In genomic region chr5:124860013-124860412, GRCm38 (mm10) we compare ENCODE assay signal across 8 mouse cellular contexts. TPM values are rescaled to one million over a fixed set of nuclear protein-coding genes. Genes with fewer than 3 reads are reported as not detected.
DNase-seq lines count a peak whose midpoint lies in the region; ATAC-seq and TF ChIP-seq lines count a peak whose summit lies in the region.

No protein-coding gene starts in this region.

- H3K27ac ChIP-seq in intestine, postnatal 0 days (ENCODE audit: low read depth, low read length) = no peak overlapping the region
- no peak overlapping the region for H3K27ac ChIP-seq in intestine, embryonic 16.5 days (ENCODE audit: low read length)
- H3K27ac ChIP-seq in midbrain, embryonic 16.5 days (ENCODE audit: low read length) = no peak overlapping the region

- DNase-seq in ES-CJ7 (ENCODE audit: low read depth, low spot score) = peak; percentile 58
- DNase-seq in embryo, embryonic 11 days = peak; percentile 54
- DNase-seq in gastrocnemius, adult 8-10 months (ENCODE audit: low spot score in 2 of 2) = no peak
- no peak for DNase-seq in right cerebral cortex, adult 18-20 months
- no peak for DNase-seq in heart, adult 18-20 months

- no peak overlapping the region for H3K4me3 ChIP-seq in intestine, postnatal 0 days (ENCODE audit: low read depth, low read length)
- no peak overlapping the region for H3K4me3 ChIP-seq in intestine, embryonic 16.5 days (ENCODE audit: low read length)
- H3K4me3 ChIP-seq in midbrain, embryonic 16.5 days (ENCODE audit: low read depth, low read length) = no peak overlapping the region

- H3K27me3 ChIP-seq in intestine, postnatal 0 days (replicated peaks; ENCODE audit: control insufficient read depth, insufficient read depth, low read length) = peaks cover 12% of the 10 kb centered on the region
- peaks cover 13% of the 10 kb centered on the region for H3K27me3 ChIP-seq in intestine, embryonic 16.5 days (replicated peaks; ENCODE audit: control insufficient read depth, insufficient read depth, low read length)
- H3K27me3 ChIP-seq in midbrain, embryonic 16.5 days (ENCODE audit: control insufficient read depth, insufficient read depth, low read depth, low read length) = no peaks in the 10 kb centered on the region

- no peak overlapping the region for H3K4me2 ChIP-seq in intestine, postnatal 0 days (replicated peaks; ENCODE audit: low read depth)
- H3K4me2 ChIP-seq in intestine, embryonic 16.5 days (ENCODE audit: low read depth, low read length) = no peak overlapping the region
- H3K4me2 ChIP-seq in midbrain, embryonic 16.5 days (ENCODE audit: low read length) = peak overlapping the region; percentile 84

- WGBS in intestine, postnatal 0 days = 8% methylated on average over 5 of the region's 5 CpGs
- 5% methylated on average over 5 of the region's 5 CpGs for WGBS in intestine, embryonic 16.5 days
- 17% methylated on average over 5 of the region's 5 CpGs for WGBS in midbrain, embryonic 16.5 days

- no peak overlapping the region for H3K9ac ChIP-seq in intestine, postnatal 0 days (ENCODE audit: low read depth, low read length)
- H3K9ac ChIP-seq in intestine, embryonic 16.5 days (ENCODE audit: low read depth, low read length) = no peak overlapping the region
- no peak overlapping the region for H3K9ac ChIP-seq in midbrain, embryonic 16.5 days (ENCODE audit: low read depth, low read length)

- no peak for ATAC-seq in intestine, postnatal 0 days
- no peak for ATAC-seq in intestine, embryonic 16.5 days
- ATAC-seq in midbrain, embryonic 16.5 days = no peak

- no peaks in the 10 kb centered on the region for H3K4me1 ChIP-seq in intestine, postnatal 0 days (replicated peaks; ENCODE audit: control insufficient read depth, insufficient read depth, low read length)
- peaks cover 16% of the 10 kb centered on the region for H3K4me1 ChIP-seq in intestine, embryonic 16.5 days (ENCODE audit: control insufficient read depth, insufficient read depth, low read length)
- H3K4me1 ChIP-seq in midbrain, embryonic 16.5 days (ENCODE audit: control insufficient read depth, insufficient read depth, low read length) = peaks cover 26% of the 10 kb centered on the region

- no peaks in the 10 kb centered on the region for H3K36me3 ChIP-seq in intestine, postnatal 0 days (ENCODE audit: control insufficient read depth, insufficient read depth)
- H3K36me3 ChIP-seq in intestine, embryonic 16.5 days (ENCODE audit: control insufficient read depth, insufficient read depth, low read length) = no peaks in the 10 kb centered on the region
- no peaks in the 10 kb centered on the region for H3K36me3 ChIP-seq in midbrain, embryonic 16.5 days (ENCODE audit: control insufficient read depth, insufficient read depth, low read length)

- no peaks in the 10 kb centered on the region for H3K9me3 ChIP-seq in intestine, postnatal 0 days (ENCODE audit: control insufficient read depth)
- no peaks in the 10 kb centered on the region for H3K9me3 ChIP-seq in intestine, embryonic 16.5 days (ENCODE audit: control insufficient read depth, low read length)
- H3K9me3 ChIP-seq in midbrain, embryonic 16.5 days (replicated peaks; ENCODE audit: control insufficient read depth, low read length, poor library complexity, severe bottlenecking) = no peaks in the 10 kb centered on the region

- peak; percentile 81 for TF ChIP-seq CTCF in intestine, postnatal 0 days (IDR thresholded peaks at IDR 0.05; ENCODE audit: low read depth)

RNA-seq across cellular contexts. Expression of gene Ccdc92, which starts 2.2 kb away (rescaled TPM):
- 3.3 TPM in 2 replicates for polyA plus RNA-seq in intestine, postnatal 0 days (2015; fragmentation: Nextera tagmentation; extraction: Ambion mirVana)
- 4.1 and 4.3 TPM in 2 replicates for polyA plus RNA-seq in intestine, embryonic 16.5 days (2015; fragmentation: Nextera tagmentation; extraction: Ambion mirVana)
- polyA plus RNA-seq in midbrain, embryonic 16.5 days (2015; fragmentation: Nextera tagmentation; extraction: Ambion mirVana) = 43.0 and 43.3 TPM in 2 replicates
- total RNA-seq in gastrocnemius, adult 8-10 months (2022) = under 1 TPM; 0.24 to 0.51 (median 0.42) TPM
- total RNA-seq in heart, adult 18-20 months (2021) = 1 to 10 TPM; 1.1 to 1.3 TPM

RNA-seq across cellular contexts. Expression of gene Zfp664, which starts 2.5 kb away (rescaled TPM):
- 34.7 and 36.7 TPM in 2 replicates for polyA plus RNA-seq in intestine, postnatal 0 days (2015; fragmentation: Nextera tagmentation; extraction: Ambion mirVana)
- 48.1 and 54.0 TPM in 2 replicates for polyA plus RNA-seq in intestine, embryonic 16.5 days (2015; fragmentation: Nextera tagmentation; extraction: Ambion mirVana)
- 68.9 and 87.1 TPM in 2 replicates for polyA plus RNA-seq in midbrain, embryonic 16.5 days (2015; fragmentation: Nextera tagmentation; extraction: Ambion mirVana)
- 10 to 100 TPM; 14.6 to 19.9 (median 16.3) TPM for total RNA-seq in gastrocnemius, adult 8-10 months (2022)
- total RNA-seq in heart, adult 18-20 months (2021) = 10 to 100 TPM; 37.5 to 38.4 TPM

Comparison
In these comparisons a context has a peak if more than half of its experiments do, and no peak if none do; other contexts are left out.
1. DNase-seq: peak in ES-CJ7 (single experiment) and embryo, embryonic 11 days (single experiment); none in gastrocnemius, adult 8-10 months (0 of 2), right cerebral cortex, adult 18-20 months (single experiment) and heart, adult 18-20 months (0 of 2).